Mouse (Mus musculus) kidney, embryonic 16.5 days (tissue): ENCODE data around the gene Mob1b. TPM values are rescaled to one million over a fixed set of nuclear protein-coding genes. Genes with fewer than 3 reads are reported as not detected.

Experiments used
- ATAC-seq: fragments of 200-750 bp; cut with Nextera tagmentation; 2 replicates; pipeline ENCODE4 v1.8.0; 2017; ENCODE audit warnings: moderate TSS enrichment; ENCODE audit not compliant: low FRiP score, low TSS enrichment
- H3K27ac ChIP-seq: fragments of 300-500 bp; sonication (generic); 2 replicates; pipeline ENCODE4 v1.5.1; 2014; ENCODE audit warnings: low read length
- H3K27me3 ChIP-seq: fragments of 300-500 bp; sonication (generic); 2 replicates; pipeline ENCODE4 v1.6.1; 2014; ENCODE audit warnings: low read length, control low read depth, mixed read lengths; ENCODE audit not compliant: insufficient read depth
- H3K36me3 ChIP-seq: fragments of 300-500 bp; sonication (generic); 2 replicates; pipeline ENCODE4 v1.6.1; 2014; ENCODE audit warnings: low read length, control low read depth, mixed read lengths; ENCODE audit not compliant: insufficient read depth
- H3K4me1 ChIP-seq: fragments of 300-500 bp; sonication (generic); 2 replicates; pipeline ENCODE4 v1.6.1; 2014; ENCODE audit warnings: low read length, control low read depth, mixed read lengths; ENCODE audit not compliant: insufficient read depth
- H3K4me2 ChIP-seq: fragments of 300-500 bp; sonication (generic); replicated peaks from 2 replicates; pipeline ENCODE4 v1.6.1; 2014; ENCODE audit warnings: low read depth, low read length
- H3K4me3 ChIP-seq: fragments of 300-500 bp; sonication (generic); 2 replicates; pipeline ENCODE4 v1.5.1; 2014; ENCODE audit warnings: mild to moderate bottlenecking, low read length
- H3K9ac ChIP-seq: fragments of 300-500 bp; sonication (generic); replicated peaks from 2 replicates; pipeline ENCODE4 v1.6.1; 2014; ENCODE audit warnings: low read length
- H3K9me3 ChIP-seq: fragments of 300-500 bp; sonication (generic); 2 replicates; pipeline ENCODE4 v1.6.1; 2016; ENCODE audit warnings: low read length, control low read depth
- WGBS: fragments of 180-500 bp; shearing (Covaris S2); extraction: QIAGEN DNeasy Blood & Tissue Kit; methylation state at CpG from one replicate; pipeline ENCODE4 v1.1.7; 2014; 5-methylcytosine and 5-hydroxymethylcytosine counted together
- polyA plus RNA-seq: library from polyadenylated mRNA; unstranded; fragments of >200 nt; fragmentation: Nextera tagmentation; extraction: Ambion mirVana; gene quantifications from 2 replicates; pipeline ENCODE4 v1.2.1, GENCODE M21; 2015

The Mob1b gene
- polyA plus RNA-seq, 1 experiment from 2014 or later: 10.3 TPM

DNA sequence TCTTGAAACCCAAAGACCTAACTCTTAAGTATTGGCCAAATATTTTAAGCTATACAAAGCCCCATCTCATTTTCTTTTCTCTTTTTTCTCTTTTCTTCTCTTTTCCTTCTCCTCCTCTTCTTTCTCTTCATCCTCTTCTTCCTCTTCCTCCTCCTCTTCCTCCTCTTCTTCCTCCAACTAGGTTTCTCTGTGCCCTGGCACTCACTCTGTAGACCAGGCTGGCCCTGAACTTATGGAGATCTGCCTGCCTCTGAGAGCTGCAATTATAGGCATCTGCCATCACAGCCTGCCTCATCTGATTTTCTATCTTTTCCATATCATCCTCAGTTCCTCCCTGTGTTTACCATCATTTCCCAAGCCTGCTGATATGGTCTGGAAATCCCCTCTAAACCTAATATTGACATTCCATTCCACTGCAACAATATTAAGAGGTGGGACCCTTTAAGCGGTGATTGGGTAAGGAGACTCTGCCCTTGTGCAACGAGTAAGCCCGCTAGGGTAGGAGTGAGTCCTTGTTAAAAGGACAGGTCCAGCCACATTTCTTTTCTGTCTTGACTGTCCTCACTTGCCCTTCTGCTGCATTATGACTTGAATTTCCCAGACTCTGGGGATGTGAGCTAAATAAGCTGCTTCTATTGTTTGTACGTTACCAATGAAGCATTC lies 21.3 kb upstream of the Mob1b start:
- Histone ChIP-seq H3K9me3 (no peaks in the 10 kb centered on the region), H3K4me1 (no peaks in the 10 kb centered on the region), H3K4me2 (no peak overlapping the region), H3K9ac (no peak overlapping the region), H3K36me3 (no peaks in the 10 kb centered on the region), H3K27me3 (no peaks in the 10 kb centered on the region), H3K27ac (no peak overlapping the region), H3K4me3 (no peak overlapping the region)
- no peak for ATAC-seq
- 74% methylated on average over 4 of the region's 4 CpGs for WGBS

DNA sequence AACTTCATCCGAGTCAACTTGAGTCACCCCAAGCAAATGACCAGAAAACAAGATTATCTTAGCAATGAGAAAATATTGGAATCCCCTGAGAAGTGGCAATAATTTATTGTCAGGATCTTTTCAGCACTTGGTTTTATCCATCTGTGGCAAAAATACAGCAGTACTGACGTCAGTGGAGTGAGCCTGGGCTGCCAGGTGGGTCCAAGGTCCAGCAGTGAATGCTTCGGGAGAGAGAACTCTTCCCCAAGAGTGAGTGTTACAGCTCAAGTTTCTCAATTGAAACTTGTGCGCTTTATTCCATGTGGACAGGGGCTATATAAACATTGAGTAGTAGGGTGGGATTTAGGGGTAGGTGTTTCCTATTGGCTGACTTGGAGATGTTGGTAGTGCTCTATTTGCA lies 18.6 kb upstream of the Mob1b start:
- H3K27me3 ChIP-seq: no peaks in the 10 kb centered on the region
- ATAC-seq: 0 out of 2 replicates have a peak, but pooled peaks have one; percentile 35
- no peaks in the 10 kb centered on the region for H3K36me3 ChIP-seq
- H3K4me2 ChIP-seq: no peak overlapping the region
- H3K9ac ChIP-seq: no peak overlapping the region
- 57% methylated on average over 4 of the region's 4 CpGs for WGBS
- H3K27ac ChIP-seq: no peak overlapping the region
- H3K4me3 ChIP-seq: no peak overlapping the region
- H3K4me1 ChIP-seq: no peaks in the 10 kb centered on the region
- H3K9me3 ChIP-seq: no peaks in the 10 kb centered on the region

DNA sequence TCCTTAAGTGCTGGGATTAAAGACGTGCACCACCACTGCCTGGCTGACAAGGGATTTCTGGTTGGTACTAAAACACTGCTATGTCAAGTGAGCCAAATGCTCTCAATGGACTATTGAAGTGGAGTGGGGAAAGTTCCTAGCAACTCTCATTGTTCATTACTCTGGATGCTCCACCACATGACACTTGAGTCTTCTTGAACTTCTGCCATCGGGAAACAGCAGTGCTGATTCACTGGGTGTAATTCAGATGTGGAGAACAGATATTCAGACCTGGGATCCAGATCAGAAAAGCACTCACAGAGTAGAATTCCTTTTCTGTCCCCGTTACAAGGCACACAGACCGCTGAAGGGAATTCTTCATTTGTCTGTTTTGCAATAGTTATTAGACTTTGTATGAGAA lies 17.1 kb upstream of the Mob1b start:
- no peak for ATAC-seq

DNA sequence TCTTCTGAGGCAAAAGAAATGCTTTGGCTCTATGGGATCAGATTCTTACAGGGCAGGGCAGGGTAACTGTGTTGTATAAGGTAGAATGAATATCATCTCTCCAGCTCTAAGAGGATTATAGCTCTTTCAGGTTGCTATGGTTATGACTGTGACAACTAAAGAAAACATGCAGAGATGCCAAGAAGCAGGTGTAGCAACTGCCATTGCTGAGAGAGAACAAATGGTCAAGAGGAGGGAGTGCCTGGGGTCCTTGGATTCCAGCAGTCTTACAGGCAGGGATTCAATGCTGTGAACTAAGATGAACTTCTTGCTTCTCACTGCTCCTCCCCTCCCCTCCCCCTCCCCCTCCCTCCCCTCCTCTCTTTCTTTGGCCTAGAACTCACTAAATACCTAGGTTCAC lies 9.5 kb upstream of the Mob1b start:
- peak; percentile 39; the same call in 1 of the 2 replicates for ATAC-seq
- Histone ChIP-seq H3K4me2 (no peak overlapping the region), H3K4me1 (no peaks in the 10 kb centered on the region), H3K27me3 (no peaks in the 10 kb centered on the region), H3K9ac (no peak overlapping the region), H3K27ac (no peak overlapping the region), H3K4me3 (no peak overlapping the region), H3K9me3 (no peaks in the 10 kb centered on the region), H3K36me3 (no peaks in the 10 kb centered on the region)

More for the DNA sequence above, 17.1 kb upstream of the Mob1b start:
- no peaks in the 10 kb centered on the region for H3K4me1 ChIP-seq
- no peak overlapping the region for H3K4me3 ChIP-seq
- no peak overlapping the region for H3K4me2 ChIP-seq
- H3K27me3 ChIP-seq: no peaks in the 10 kb centered on the region
- 83% methylated on average over 4 of the region's 4 CpGs for whole genome bisulfite sequencing
- H3K36me3 ChIP-seq: no peaks in the 10 kb centered on the region
- no peak overlapping the region for H3K27ac ChIP-seq
- H3K9me3 ChIP-seq: no peaks in the 10 kb centered on the region
- H3K9ac ChIP-seq: no peak overlapping the region

DNA sequence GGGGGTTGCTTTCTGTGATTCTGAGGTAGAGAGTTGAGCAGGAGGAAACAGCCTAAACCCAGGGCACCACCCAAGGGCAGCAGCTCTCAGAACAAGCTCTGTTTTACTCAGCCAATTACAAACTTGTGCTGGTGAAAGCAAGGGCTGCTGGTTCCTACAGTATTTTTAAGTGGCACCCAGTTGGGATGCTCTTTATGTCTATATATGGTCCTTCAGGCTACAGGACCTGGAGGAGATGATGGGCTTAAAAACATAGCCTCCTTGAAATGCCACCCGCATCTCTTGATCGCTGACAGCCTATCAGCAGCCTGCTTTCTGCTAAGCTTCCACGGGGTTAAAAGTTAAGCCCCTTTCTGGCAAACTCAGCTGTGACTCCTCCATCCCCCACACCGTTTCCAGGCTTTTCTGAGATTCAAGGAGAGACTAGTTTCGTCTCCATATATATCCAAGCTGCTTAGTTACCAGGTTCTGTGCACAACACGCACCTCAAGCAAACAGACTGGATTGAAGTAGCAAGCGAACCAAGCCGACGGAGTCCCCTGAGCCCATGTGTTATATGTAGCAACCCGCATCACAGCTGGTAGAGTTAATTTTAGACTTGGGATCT lies 8.9 kb upstream of the Mob1b start:
- H3K4me1 ChIP-seq: no peaks in the 10 kb centered on the region
- H3K27me3 ChIP-seq: no peaks in the 10 kb centered on the region
- 34% methylated on average over 10 of the region's 10 CpGs for WGBS
- no peak overlapping the region for H3K4me3 ChIP-seq
- no peak overlapping the region for H3K27ac ChIP-seq
- no peak for ATAC-seq
- no peaks in the 10 kb centered on the region for H3K9me3 ChIP-seq
- no peaks in the 10 kb centered on the region for H3K36me3 ChIP-seq
- H3K9ac ChIP-seq: no peak overlapping the region
- H3K4me2 ChIP-seq: no peak overlapping the region

DNA sequence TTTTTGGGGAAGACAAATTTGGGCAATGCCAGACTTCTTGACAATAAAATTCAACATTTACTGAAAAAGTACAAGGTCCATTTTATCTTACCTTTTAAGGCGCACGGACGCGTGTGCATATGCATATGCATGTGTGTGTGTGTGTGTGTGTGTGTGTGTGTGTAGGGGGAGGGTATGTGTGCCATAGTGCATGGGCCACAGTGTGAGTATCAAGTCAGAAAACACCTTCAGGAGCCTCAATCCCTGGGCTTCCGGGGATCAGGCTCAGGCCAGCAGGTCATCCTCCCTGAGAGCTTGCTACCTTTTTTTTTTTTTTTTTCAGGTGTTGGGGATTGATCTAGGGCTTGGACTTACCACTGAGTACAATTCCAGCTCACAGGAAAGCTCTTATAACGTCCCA lies 8.3 kb upstream of the Mob1b start:
- 75% methylated on average over 6 of the region's 6 CpGs for WGBS
- H3K4me3 ChIP-seq: no peak overlapping the region
- H3K27ac ChIP-seq: no peak overlapping the region
- H3K4me1 ChIP-seq: no peaks in the 10 kb centered on the region
- H3K36me3 ChIP-seq: no peaks in the 10 kb centered on the region
- no peaks in the 10 kb centered on the region for H3K9me3 ChIP-seq
- no peak for ATAC-seq
- no peak overlapping the region for H3K4me2 ChIP-seq
- H3K9ac ChIP-seq: no peak overlapping the region
- H3K27me3 ChIP-seq: no peaks in the 10 kb centered on the region

DNA sequence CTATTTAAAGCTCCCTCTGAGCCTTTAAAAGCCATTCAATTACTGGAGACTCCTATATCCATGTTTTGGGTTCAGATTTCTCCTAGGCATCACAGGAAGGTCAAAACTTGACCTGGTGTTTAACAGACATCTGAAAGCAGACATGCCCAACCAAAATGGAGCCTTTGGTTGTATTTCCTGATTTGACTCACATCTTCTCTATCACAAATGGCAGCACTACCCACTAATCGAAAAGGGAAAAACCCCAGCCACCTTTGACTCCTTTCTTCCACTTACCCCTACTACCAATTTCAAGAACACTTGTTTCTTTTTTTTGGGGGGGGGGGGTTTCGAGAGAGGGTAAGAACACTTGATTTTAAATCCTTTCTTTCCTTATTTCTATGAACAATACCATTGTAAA lies 3.7 kb upstream of the Mob1b start:
- Histone ChIP-seq H3K36me3 (no peaks in the 10 kb centered on the region), H3K4me3 (no peak overlapping the region), H3K9ac (no peak overlapping the region), H3K4me2 (no peak overlapping the region), H3K9me3 (no peaks in the 10 kb centered on the region), H3K27me3 (no peaks in the 10 kb centered on the region), H3K27ac (no peak overlapping the region), H3K4me1 (peaks cover 8% of the 10 kb centered on the region)
- WGBS: 83% methylated on average over 2 of the region's 2 CpGs
- ATAC-seq: no peak

DNA sequence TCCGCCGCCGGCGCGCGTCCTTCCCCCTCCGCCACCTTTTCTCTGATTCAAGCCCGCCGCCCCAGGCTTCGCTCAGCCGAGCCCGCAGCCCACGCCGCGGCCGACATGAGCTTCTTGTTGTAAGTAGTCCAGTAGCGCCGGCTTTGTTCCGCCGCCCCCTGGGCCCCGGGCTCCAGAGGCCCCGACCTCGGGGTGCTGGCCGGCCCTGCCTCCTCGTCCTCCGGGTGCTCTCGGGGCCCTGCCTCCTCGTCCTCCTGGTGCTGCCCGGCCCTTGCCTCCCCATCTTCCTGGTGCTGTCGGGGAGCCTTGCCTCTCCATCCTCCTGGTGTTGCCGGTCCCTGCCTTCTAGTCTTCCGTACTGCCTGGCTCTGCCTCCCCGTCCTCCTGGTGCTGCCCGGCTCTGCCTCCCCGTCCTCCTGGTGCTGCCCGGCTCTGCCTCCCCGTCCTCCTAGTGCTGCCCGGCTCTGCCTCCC lies 384 bp downstream of the Mob1b start:
- H3K36me3 ChIP-seq: no peaks in the 10 kb centered on the region
- ATAC-seq: peak; percentile 73
- peaks cover 20% of the 10 kb centered on the region for H3K4me1 ChIP-seq
- no peaks in the 10 kb centered on the region for H3K9me3 ChIP-seq
- peak overlapping the region; percentile 91 for H3K27ac ChIP-seq
- peak overlapping the region; percentile 83 for H3K4me3 ChIP-seq
- H3K27me3 ChIP-seq: no peaks in the 10 kb centered on the region
- peak overlapping the region; percentile 89 for H3K9ac ChIP-seq
- H3K4me2 ChIP-seq: peak overlapping the region; percentile 97
- WGBS: 0% methylated on average over 38 of the region's 38 CpGs

DNA sequence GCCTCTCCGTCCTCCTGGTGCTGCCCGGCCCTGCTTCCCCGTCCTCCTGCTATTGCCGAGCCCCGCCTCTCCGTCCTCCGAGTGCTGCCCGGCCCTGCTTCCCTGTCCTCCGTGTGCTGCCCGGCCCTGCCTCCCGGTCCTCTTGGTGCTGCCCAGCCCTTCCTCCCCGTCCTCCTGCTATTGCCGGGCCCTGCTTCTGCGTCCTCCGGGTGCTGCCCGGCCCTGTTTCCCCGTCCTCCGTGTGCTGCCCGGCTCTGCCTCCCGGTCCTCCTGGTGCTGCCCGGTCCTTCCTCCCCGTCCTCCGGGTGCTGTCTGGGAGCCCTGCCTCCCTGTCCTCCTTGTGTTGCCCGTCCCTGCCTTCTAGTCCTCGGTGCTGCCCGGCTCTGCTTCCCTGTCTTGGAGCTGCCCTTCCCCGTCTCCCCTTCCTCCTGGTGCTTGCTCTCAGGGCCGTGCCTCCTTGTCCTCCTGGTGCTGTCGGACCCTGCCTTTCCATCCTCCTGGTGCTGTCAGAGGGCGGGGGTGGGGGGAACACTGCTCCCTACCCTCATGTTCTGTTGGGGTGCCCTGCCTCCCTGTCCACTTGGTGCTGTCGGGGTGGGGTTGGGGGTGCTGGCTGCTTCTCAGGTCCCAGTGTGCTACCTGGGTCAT lies 1.0 kb downstream of the Mob1b start:
- H3K4me1 ChIP-seq: peaks cover 20% of the 10 kb centered on the region
- peak; percentile 60 for ATAC-seq
- peak overlapping the region; percentile 89 for H3K9ac ChIP-seq
- under 1% methylated on average over 31 of the region's 31 CpGs for WGBS
- no peaks in the 10 kb centered on the region for H3K9me3 ChIP-seq
- peak overlapping the region; percentile 97 for H3K4me2 ChIP-seq
- H3K27me3 ChIP-seq: no peaks in the 10 kb centered on the region
- no peaks in the 10 kb centered on the region for H3K36me3 ChIP-seq
- H3K27ac ChIP-seq: peak overlapping the region; percentile 91
- H3K4me3 ChIP-seq: peak overlapping the region; percentile 83

DNA sequence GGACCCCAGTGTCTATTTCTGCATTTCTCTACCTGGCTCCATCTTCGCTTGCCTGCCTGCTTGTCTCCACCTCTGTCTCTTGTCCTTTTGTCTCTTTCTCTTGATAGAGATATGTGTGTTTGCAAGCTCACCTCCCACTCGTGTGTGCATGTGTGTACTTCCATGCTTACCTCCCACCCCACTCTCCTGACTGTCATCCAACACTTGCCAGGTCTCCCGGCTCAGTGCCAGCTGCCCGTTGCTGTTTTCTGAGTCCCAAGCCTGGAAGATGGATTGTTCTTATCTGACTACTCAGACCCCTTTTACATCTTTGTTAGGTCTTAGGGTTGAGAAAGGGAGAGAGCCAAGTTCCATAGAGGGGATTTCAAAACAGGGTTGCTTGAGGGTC lies 1.6 kb downstream of the Mob1b start:
- peaks cover 20% of the 10 kb centered on the region for H3K4me1 ChIP-seq
- 10% methylated on average over 4 of the region's 4 CpGs for WGBS
- no peak overlapping the region for H3K27ac ChIP-seq
- H3K4me3 ChIP-seq: peak overlapping the region; percentile 83
- ATAC-seq: no peak
- no peaks in the 10 kb centered on the region for H3K9me3 ChIP-seq
- H3K9ac ChIP-seq: peak overlapping the region; percentile 89
- peak overlapping the region; percentile 97 for H3K4me2 ChIP-seq
- no peaks in the 10 kb centered on the region for H3K27me3 ChIP-seq
- no peaks in the 10 kb centered on the region for H3K36me3 ChIP-seq
